Mouse (Mus musculus): ENCODE results near the gene Znrd1.
"Not testable (repeated sequence)": the region's sequence is repeated elsewhere in the genome, so short reads cannot be mapped to it uniquely, and the experiment has no call there.

The Znrd1 gene

GRCm38 (mm10) chr17:36957999-36958743 lies at the start of gene Znrd1, which contains the start of gene Znrd1as:
Gene Znrd1, minus strand, starts transcription at chr17:36958559.
Gene Znrd1as, plus strand, starts transcription at chr17:36958592.
- peak; percentile 88 to 92 for DNase-seq (ENCODE audit: low spot score in 2 of 2)

DNA sequence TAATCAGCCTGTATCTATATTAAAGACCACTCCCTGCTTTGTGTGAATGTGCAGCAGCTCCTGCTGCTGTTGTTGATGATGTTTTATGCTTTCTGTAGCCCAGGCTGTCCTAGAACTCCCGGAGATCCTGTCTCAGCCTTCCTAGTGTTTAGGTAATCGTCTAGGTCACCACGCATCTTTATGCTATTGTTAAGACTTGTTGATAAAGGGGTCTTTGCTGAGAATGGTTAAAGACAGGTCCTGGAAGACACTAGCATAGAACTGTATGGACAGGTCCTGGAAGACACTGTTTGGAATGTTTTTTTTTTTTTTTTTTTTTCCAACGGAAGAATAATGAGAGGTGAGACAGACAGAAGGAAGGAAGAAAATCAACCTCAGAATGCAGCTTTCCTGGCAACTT lies 45.0 kb upstream of the Znrd1 start:
- DNase-seq (ENCODE audit: low spot score in 2 of 2) = no peak

DNA sequence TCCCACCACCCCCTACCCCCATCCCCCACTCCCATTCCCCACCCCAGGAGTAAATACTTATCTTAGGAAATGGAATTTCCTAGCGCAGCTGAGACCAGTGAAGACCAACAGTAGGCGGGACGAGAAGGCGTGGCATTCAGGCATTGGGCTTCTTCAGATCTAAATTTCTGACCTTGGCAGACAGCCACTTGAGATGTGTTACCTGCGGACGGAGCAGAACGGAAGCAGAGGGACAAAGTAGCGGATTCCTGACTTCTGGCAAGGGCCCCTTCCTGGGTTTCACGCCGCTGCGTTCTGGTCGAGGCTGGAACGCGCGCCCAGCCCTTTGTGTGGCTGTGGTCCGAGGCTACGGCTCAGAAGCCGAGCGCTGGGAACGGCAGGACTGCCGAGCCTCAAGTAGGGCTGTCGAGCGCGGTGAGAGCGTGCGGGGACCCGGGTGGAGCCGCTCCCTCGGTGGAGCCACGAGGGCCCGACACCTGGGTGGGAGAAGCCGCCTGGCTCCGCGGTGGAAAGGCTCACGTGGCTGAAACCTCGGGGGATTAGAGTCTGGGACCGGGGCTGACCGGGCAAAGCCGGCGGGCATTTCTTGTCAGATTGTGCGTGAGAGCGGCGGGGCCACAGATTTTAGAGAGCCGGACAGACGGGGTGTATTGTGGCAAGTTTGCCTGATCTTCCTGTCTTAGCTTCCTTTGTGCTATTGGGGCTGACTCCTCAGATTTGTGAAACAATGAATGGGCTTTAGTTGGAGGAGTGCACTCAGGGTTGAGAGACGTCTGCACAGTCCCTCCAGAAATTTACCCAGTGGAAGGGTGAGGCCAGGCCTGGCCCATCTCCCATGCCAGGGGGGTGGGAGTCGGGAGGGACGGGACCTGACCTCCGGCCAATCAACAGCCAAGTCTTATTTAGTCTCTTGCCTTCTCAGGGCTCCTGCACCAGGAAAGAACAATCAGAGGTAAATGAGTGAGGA lies 44.3 kb upstream of the Znrd1 start:
- DNase-seq (ENCODE audit: low spot score in 2 of 2) = peak in 1 of 2 experiments; percentile 17

GRCm38 (mm10) chr17:37000863-37001262 lies 42.5 kb upstream of the Znrd1 start, which contains the start of gene Zfp57:
Gene Zfp57, plus strand, starts transcription at chr17:37001163.
- DNase-seq (ENCODE audit: low spot score in 2 of 2) = no peak

GRCm38 (mm10) chr17:36998477-36998876 lies 40.1 kb upstream of the Znrd1 start:
- no peak for DNase-seq (ENCODE audit: low spot score in 2 of 2)

GRCm38 (mm10) chr17:36997033-36997735 lies 38.8 kb upstream of the Znrd1 start:
- DNase-seq (ENCODE audit: low spot score in 2 of 2) = peak; percentile 74 to 78

DNA sequence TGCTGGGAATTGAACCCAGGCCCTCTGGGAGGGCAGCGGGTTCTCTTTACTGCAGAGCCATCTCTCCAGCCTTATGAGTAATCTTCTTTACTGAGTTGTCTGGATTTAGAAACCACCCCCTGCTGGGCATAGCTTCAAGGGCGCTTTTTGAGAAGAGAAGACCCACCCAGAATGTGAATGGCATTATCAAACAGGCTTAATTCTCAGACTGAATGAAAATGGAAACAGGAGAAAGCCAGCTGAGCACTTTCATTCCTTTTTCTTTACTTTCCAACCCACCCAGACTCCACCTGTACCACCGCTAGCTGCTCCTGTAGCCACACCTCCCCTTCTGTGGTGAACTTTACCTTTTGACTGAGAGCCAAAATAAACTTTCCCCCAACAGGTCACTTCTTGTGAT lies 37.1 kb upstream of the Znrd1 start:
- no peak for DNase-seq (ENCODE audit: low spot score in 2 of 2)

DNA sequence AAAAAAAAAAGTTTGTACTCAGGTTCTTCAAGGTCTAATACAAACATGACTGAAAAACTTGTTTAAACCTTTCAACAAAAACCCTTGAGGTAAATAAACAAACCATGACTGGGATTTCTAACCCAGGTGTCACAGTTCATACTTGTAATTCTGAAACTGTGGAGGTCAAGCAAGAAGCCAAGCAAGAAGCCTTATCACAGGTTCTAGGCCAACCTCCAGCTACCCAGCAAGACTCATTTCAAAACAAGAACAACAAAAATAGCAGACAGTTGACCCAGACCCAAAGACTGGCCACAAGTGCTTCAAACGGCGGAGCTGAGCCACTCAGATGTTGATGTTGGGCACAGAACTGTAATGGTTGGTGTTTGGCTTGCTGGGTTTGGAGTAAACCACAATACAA lies 36.2 kb upstream of the Znrd1 start:
- no peak for DNase-seq (ENCODE audit: low spot score in 2 of 2)

DNA sequence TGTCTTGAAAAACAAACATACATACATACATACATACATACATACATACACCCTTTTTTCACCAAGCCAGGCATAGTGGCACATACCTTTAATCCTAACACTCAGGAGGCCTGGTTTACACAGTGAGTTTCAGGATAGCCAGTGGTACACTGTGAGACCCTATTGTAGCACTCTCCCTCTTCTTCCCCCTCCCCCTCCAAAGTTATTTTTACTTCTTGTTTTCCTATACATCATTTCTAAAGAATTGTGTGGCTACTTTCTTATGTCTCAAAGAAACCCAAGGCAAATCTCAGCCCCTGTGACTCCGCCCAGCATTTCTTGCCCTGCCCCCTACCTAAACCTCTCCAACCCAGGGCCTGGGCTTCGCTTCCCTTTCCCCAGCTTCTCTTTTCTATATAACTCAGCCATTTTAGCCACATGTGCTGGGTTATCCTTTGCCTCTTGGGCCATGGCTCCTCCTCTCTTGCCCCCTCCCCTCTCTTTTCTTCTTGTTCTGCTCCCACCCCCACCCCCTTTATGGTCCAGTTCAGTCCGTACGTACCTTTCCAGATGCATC lies 35.5 kb upstream of the Znrd1 start:
- no peak for DNase-seq (ENCODE audit: low spot score in 2 of 2)

- no peak for DNase-seq (ENCODE audit: low spot score in 2 of 2)
Observed at GRCm38 (mm10) chr17:36992336-36993104, 34.2 kb upstream of the Znrd1 start.

DNA sequence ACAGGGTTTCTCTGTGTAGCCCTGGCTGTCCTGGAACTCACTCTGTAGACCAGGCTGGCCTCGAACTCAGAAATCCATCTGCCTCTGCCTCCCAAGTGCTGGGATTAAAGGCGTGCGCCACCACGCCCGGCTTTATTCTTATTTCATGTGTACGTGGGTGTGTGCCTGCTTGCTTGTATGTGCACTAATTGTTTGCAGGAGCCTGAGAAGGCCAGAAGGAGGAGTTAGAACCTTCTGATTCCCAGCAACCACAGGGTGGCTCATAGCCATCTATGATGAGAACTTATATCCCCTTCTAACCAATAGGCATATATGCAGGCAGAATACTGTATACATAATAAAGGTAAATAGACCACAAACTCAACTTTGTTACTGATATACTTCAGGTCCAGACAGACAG lies 32.3 kb upstream of the Znrd1 start:
- DNase-seq (ENCODE audit: low spot score in 2 of 2) = not testable (repeated sequence)

DNA sequence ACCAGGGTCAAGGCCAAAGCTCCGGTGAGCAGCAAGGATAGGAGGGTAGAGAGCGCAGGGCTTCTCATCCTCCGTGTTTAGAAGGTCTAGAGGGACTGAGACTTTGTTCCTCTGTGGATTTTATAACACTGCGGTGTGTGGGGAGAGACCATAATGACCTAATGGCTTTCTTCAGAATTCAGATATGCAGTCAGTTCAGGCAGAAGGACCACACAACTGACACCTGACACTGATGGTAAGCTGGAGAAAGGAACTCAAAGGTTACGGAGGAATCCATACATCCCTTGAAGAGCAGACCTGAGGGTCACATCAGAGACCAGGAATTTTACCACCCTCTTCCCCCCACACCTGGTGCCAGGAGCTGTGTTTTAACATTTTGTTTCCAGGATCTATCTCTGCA lies 31.1 kb upstream of the Znrd1 start, which contains the start of gene H2-M5:
H2-M5 (minus strand) TSS at position 101 of the 400 bp plus-strand sequence.
- no peak for DNase-seq (ENCODE audit: low spot score in 2 of 2)

DNA sequence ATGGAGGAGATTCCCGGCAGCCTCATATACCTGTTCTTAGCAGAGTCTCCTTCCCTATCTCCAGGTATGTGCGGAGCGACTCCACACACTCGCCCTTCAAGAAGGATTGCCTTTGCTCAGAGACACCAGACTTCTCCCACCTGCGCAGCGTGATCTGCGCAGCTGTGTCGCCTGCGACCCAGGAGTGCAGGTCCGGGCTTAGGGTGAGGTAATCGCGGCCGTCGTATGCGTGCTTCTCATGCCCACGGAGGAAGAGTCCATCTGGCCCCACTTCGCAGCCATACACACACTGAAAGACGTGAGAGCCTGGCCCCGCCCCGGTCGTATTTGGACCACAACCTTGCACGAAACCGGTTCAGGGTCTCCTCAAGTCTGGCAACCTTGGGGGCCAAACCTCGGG lies 30.1 kb upstream of the Znrd1 start:
- DNase-seq (ENCODE audit: low spot score in 2 of 2) = no peak

DNA sequence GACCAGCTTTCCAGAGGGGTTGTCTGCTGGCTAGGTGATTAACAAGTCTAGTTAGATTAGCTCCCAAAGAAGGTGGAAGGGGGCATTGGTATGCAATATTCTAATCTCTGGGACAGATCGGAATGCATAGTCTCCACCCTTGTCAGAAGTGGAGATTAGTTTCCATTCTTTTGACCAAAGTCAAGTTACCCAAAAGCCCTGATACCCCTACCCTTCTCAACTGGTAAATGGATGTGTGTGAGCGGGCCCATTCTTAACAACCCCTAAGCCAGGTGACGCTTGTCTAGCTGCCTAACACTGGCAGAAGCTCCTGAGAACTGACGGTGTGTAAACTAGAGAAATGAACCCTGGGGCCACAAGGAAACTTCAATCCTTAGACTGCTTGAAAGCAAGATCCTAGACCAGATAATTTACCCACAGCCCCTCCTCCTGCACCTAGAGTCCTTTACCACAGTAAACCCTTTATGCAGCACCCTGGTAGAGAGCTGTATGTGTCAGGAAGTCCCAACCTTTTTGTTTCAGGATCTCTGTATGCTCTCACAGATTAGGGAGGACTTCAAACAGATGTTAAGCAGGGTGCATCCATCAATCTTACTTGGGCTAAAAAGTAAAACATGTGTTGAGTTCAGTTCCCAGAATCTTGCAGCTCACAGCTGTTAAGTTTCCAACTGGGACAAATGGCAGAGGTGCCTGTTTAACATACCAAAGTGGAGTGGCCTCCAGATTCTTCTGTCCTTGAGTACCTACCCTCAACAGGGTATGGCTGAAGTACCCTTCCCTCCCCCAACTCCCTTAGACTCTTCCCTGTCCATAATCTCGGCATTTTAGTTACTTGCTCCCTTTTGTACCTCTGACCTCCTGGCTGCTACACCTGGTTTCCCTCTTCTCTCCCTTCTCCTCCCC lies 24.1 kb upstream of the Znrd1 start:
- DNase-seq (ENCODE audit: low spot score in 2 of 2) = no peak

GRCm38 (mm10) chr17:36981845-36982244 lies 23.5 kb upstream of the Znrd1 start:
- no peak for DNase-seq (ENCODE audit: low spot score in 2 of 2)

DNA sequence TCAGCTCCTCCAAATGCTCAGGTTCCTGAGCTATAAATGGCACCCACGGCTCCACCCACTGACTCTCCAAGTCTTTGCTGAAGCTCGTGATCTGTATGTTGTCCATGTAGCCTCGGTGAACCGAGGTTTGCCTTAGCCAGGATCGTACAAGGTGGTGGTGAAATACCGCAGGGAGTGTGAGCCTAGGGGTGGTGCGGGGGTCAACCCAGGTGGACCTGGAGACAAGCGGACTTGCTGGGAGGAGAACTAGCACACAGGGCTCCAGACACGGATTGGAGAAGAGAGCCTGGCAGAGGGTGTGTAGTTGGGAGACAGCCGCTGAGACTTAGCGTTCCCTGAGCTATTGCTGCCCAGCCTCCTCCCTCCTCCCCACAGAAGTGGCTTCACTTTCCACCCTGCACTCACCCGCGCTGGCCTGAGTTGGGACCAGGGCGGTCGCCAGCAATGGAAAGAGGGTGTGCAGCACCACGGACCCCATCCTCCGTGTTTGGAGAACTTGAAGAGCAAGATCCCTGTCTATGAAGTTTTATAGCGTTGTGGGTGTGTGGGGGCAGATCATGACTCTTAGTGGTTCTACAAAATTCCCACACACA lies 23.0 kb upstream of the Znrd1 start, which contains the start of gene 2410137M14Rik:
2410137M14Rik (minus strand) TSS at position 17 of the 593 bp plus-strand sequence.
- DNase-seq (ENCODE audit: low spot score in 2 of 2) = peak in 1 of 2 experiments; percentile 24

DNA sequence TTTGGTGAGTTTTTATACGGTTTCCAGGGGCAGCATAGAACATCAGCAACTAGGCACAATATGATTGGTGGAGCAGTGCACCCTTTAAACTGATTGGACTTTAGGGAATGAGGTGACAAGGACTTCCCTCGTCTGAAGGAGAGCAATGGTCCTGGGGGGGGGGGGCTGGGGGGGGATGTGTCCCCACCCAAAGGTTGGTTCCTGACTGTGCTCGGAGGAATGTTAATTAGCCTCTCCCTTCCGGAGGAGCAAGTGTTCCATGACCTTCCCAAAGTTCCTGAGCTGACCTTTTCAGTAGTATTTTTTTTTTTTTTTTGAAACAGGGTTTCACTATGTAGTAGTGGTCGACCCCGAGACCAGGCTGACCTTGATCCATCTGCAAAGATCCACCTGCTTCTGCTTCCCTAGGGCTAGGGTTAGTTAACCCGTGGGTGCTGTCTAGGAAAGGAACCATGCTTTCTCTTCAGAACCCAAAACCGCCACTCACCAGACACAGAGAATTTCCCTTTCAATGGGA lies 15.0 kb upstream of the Znrd1 start:
- no peak for DNase-seq (ENCODE audit: low spot score in 2 of 2)

DNA sequence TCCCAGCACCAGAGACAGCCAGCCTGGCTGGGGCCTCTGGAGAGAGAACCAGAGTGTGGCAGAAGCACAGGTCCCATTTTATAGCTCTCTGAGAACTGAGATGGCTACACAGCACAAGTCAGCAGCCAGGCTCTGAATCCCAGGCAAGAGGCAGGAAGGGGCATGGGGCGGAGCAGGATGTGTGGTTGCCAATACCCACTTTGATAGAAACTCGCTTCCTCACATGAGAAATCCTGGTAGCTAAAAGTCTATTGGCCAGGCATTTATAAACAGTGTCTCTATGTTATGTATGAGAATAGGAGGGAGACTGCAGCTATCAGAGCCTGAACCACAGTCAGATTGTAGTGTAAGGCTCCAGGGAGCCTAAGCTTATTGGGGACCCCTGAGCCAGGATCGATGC lies 14.4 kb upstream of the Znrd1 start:
- no peak for DNase-seq (ENCODE audit: low spot score in 2 of 2)

Measured in frontal cortex, postnatal 25 days (tissue).